Mouse (Mus musculus) hindbrain, embryonic 15.5 days (tissue): ENCODE data around the gene Fermt2. TPM values are rescaled to one million over a fixed set of nuclear protein-coding genes. Genes with fewer than 3 reads are reported as not detected.
A peak's percentile ranks its signal among the peaks of the same experiment; 100 is the strongest.

Experiments used
- ATAC-seq: fragments of 200-750 bp; cut with Nextera tagmentation; 2 replicates; pipeline ENCODE4 v1.8.0; 2017; ENCODE audit warnings: low read depth, moderate number of reproducible peaks, moderate TSS enrichment; ENCODE audit not compliant: low FRiP score
- H3K27ac ChIP-seq: fragments of 300-500 bp; sonication (generic); replicated peaks from 2 replicates; pipeline ENCODE4 v1.5.1; 2015; ENCODE audit warnings: mild to moderate bottlenecking, inconsistent platforms
- H3K27me3 ChIP-seq: fragments of 300-500 bp; sonication (generic); 2 replicates; pipeline ENCODE4 v1.6.1; 2015; ENCODE audit warnings: control low read depth, inconsistent platforms
- H3K36me3 ChIP-seq: fragments of 300-500 bp; sonication (generic); 2 replicates; pipeline ENCODE4 v1.6.1; 2015; ENCODE audit warnings: control low read depth, inconsistent platforms
- H3K4me1 ChIP-seq: fragments of 300-500 bp; sonication (generic); replicated peaks from 2 replicates; pipeline ENCODE4 v1.6.1; 2015; ENCODE audit warnings: control low read depth, inconsistent platforms
- H3K4me2 ChIP-seq: fragments of 300-500 bp; sonication (generic); 2 replicates; pipeline ENCODE4 v1.6.1; 2015; ENCODE audit warnings: moderate library complexity, mild to moderate bottlenecking, inconsistent platforms
- H3K4me3 ChIP-seq: fragments of 300-500 bp; sonication (generic); 2 replicates; pipeline ENCODE4 v1.5.1; 2015; ENCODE audit warnings: mild to moderate bottlenecking, inconsistent platforms
- H3K9ac ChIP-seq: fragments of 300-500 bp; sonication (generic); 2 replicates; pipeline ENCODE4 v1.6.1; 2015; ENCODE audit warnings: inconsistent platforms
- H3K9me3 ChIP-seq: fragments of 300-500 bp; sonication (generic); 2 replicates; pipeline ENCODE4 v1.6.1; 2016; ENCODE audit warnings: control low read depth, inconsistent platforms
- WGBS: fragments of 180-500 bp; shearing (Covaris S2); methylation state at CpG from one replicate; pipeline ENCODE4 v1.1.7; 2015; 5-methylcytosine and 5-hydroxymethylcytosine counted together
- polyA plus RNA-seq: library from polyadenylated mRNA; unstranded; fragments of >200 nt; fragmentation: Nextera tagmentation; extraction: Ambion mirVana; gene quantifications from 2 replicates; pipeline ENCODE4 v1.2.1, GENCODE M21; 2015

The Fermt2 gene
- polyA plus RNA-seq, 1 experiment from 2014 or later: 62.3 TPM

GRCm38 (mm10) chr14:45550010-45550647, 20.2 kb upstream of the Fermt2 start:
- Histone ChIP-seq H3K27ac (no peak overlapping the region), H3K4me1 (no peaks in the 10 kb centered on the region), H3K27me3 (no peaks in the 10 kb centered on the region), H3K36me3 (no peaks in the 10 kb centered on the region), H3K4me3 (no peak overlapping the region), H3K9ac (no peak overlapping the region), H3K9me3 (no peaks in the 10 kb centered on the region), H3K4me2 (no peak overlapping the region)
- no peak for ATAC-seq
- WGBS: 75% methylated on average over 13 of the region's 13 CpGs

GRCm38 (mm10) chr14:45548118-45548517, 18.2 kb upstream of the Fermt2 start:
- H3K4me2 ChIP-seq: no peak overlapping the region
- no peak overlapping the region for H3K27ac ChIP-seq
- no peak overlapping the region for H3K4me3 ChIP-seq
- H3K9me3 ChIP-seq: no peaks in the 10 kb centered on the region
- H3K27me3 ChIP-seq: no peaks in the 10 kb centered on the region
- 75% methylated on average over 3 of the region's 3 CpGs for WGBS
- H3K9ac ChIP-seq: no peak overlapping the region
- H3K4me1 ChIP-seq: no peaks in the 10 kb centered on the region
- no peaks in the 10 kb centered on the region for H3K36me3 ChIP-seq
- no peak for ATAC-seq

GRCm38 (mm10) chr14:45544905-45545304, 15.0 kb upstream of the Fermt2 start:
- Histone ChIP-seq H3K9me3 (no peaks in the 10 kb centered on the region), H3K27me3 (no peaks in the 10 kb centered on the region), H3K4me2 (no peak overlapping the region), H3K4me1 (no peaks in the 10 kb centered on the region), H3K36me3 (no peaks in the 10 kb centered on the region), H3K9ac (no peak overlapping the region), H3K27ac (no peak overlapping the region), H3K4me3 (no peak overlapping the region)
- 89% methylated on average over 7 of the region's 7 CpGs for WGBS
- ATAC-seq: no peak

- WGBS: 70% methylated on average over 5 of the region's 6 CpGs
- Histone ChIP-seq H3K36me3 (no peaks in the 10 kb centered on the region), H3K4me3 (no peak overlapping the region), H3K4me2 (no peak overlapping the region), H3K9ac (no peak overlapping the region), H3K4me1 (no peaks in the 10 kb centered on the region), H3K9me3 (no peaks in the 10 kb centered on the region), H3K27ac (no peak overlapping the region), H3K27me3 (no peaks in the 10 kb centered on the region)
- no peak for ATAC-seq
These were observed 14.1 kb upstream of the Fermt2 start for GRCm38 (mm10) chr14:45544026-45544425.

GRCm38 (mm10) chr14:45539659-45540468, 9.9 kb upstream of the Fermt2 start:
- ATAC-seq: peak; percentile 59; the same call in 1 of the 2 replicates
- no peak overlapping the region for H3K4me3 ChIP-seq
- H3K9ac ChIP-seq: no peak overlapping the region
- peak overlapping the region; percentile 38 for H3K27ac ChIP-seq
- H3K27me3 ChIP-seq: no peaks in the 10 kb centered on the region
- WGBS: 44% methylated on average over 12 of the region's 12 CpGs
- H3K36me3 ChIP-seq: no peaks in the 10 kb centered on the region
- no peaks in the 10 kb centered on the region for H3K4me1 ChIP-seq
- H3K4me2 ChIP-seq: no peak overlapping the region
- no peaks in the 10 kb centered on the region for H3K9me3 ChIP-seq

GRCm38 (mm10) chr14:45530364-45531345, 737 bp upstream of the Fermt2 start:
- H3K9me3 ChIP-seq: no peaks in the 10 kb centered on the region
- no peaks in the 10 kb centered on the region for H3K27me3 ChIP-seq
- peak overlapping the region; percentile 86 for H3K4me2 ChIP-seq
- peak overlapping the region; percentile 84 for H3K9ac ChIP-seq
- ATAC-seq: peak; percentile 52
- H3K36me3 ChIP-seq: no peaks in the 10 kb centered on the region
- under 1% methylated on average over 37 of the region's 37 CpGs for WGBS
- H3K27ac ChIP-seq: peak overlapping the region; percentile 93
- H3K4me1 ChIP-seq: peaks cover 32% of the 10 kb centered on the region
- peak overlapping the region; percentile 94 for H3K4me3 ChIP-seq

- Histone ChIP-seq H3K27me3 (no peaks in the 10 kb centered on the region), H3K4me2 (peak overlapping the region; percentile 86), H3K36me3 (no peaks in the 10 kb centered on the region), H3K4me3 (peak overlapping the region; percentile 94), H3K9me3 (no peaks in the 10 kb centered on the region), H3K27ac (peak overlapping the region; percentile 93), H3K4me1 (peaks cover 32% of the 10 kb centered on the region), H3K9ac (peak overlapping the region; percentile 84)
- under 1% methylated on average over 13 of the region's 13 CpGs for WGBS
- no peak for ATAC-seq
These were observed 1.1 kb downstream of the Fermt2 start for GRCm38 (mm10) chr14:45528861-45529260.

GRCm38 (mm10) chr14:45515771-45516170, 14.1 kb downstream of the Fermt2 start:
- H3K9ac ChIP-seq: no peak overlapping the region
- H3K4me3 ChIP-seq: no peak overlapping the region
- H3K4me1 ChIP-seq: peaks cover 8% of the 10 kb centered on the region; the same call in 1 of the 2 replicates
- no peak overlapping the region for H3K27ac ChIP-seq
- H3K9me3 ChIP-seq: no peaks in the 10 kb centered on the region
- H3K27me3 ChIP-seq: no peaks in the 10 kb centered on the region
- 79% methylated on average over 11 of the region's 11 CpGs for WGBS
- no peaks in the 10 kb centered on the region for H3K36me3 ChIP-seq
- no peak for ATAC-seq
- no peak overlapping the region for H3K4me2 ChIP-seq

GRCm38 (mm10) chr14:45510787-45511186, 19.1 kb downstream of the Fermt2 start:
- WGBS: 70% methylated on average over 4 of the region's 4 CpGs
- H3K27ac ChIP-seq: no peak overlapping the region
- no peaks in the 10 kb centered on the region for H3K9me3 ChIP-seq
- H3K4me3 ChIP-seq: no peak overlapping the region
- no peak for ATAC-seq
- no peaks in the 10 kb centered on the region for H3K27me3 ChIP-seq
- no peak overlapping the region for H3K9ac ChIP-seq
- H3K4me1 ChIP-seq: peaks cover 48% of the 10 kb centered on the region
- H3K4me2 ChIP-seq: no peak overlapping the region
- H3K36me3 ChIP-seq: no peaks in the 10 kb centered on the region

GRCm38 (mm10) chr14:45507923-45508322, 22.0 kb downstream of the Fermt2 start:
- no peak overlapping the region for H3K4me2 ChIP-seq
- H3K36me3 ChIP-seq: no peaks in the 10 kb centered on the region
- WGBS: 37% methylated on average over 4 of the region's 4 CpGs
- ATAC-seq: no peak
- peaks cover 46% of the 10 kb centered on the region for H3K4me1 ChIP-seq
- H3K27ac ChIP-seq: peak overlapping the region; percentile 67
- no peak overlapping the region for H3K9ac ChIP-seq
- H3K27me3 ChIP-seq: no peaks in the 10 kb centered on the region
- H3K4me3 ChIP-seq: no peak overlapping the region
- H3K9me3 ChIP-seq: no peaks in the 10 kb centered on the region

- no peak overlapping the region for H3K4me2 ChIP-seq
- H3K4me1 ChIP-seq: peaks cover 46% of the 10 kb centered on the region
- no peak for ATAC-seq
- WGBS: 66% methylated on average over 3 of the region's 3 CpGs
- H3K27ac ChIP-seq: peak overlapping the region; percentile 67
- no peak overlapping the region for H3K4me3 ChIP-seq
- H3K36me3 ChIP-seq: no peaks in the 10 kb centered on the region
- H3K9ac ChIP-seq: no peak overlapping the region
- no peaks in the 10 kb centered on the region for H3K9me3 ChIP-seq
- no peaks in the 10 kb centered on the region for H3K27me3 ChIP-seq
These were observed 22.5 kb downstream of the Fermt2 start for GRCm38 (mm10) chr14:45507447-45507846.
